Mouse (Mus musculus) G1E-ER4 (cell line): ENCODE results near the gene 9430097D07Rik. TPM values are rescaled to one million over a fixed set of nuclear protein-coding genes. Genes with fewer than 3 reads are reported as not detected.
A peak's percentile ranks its signal among the peaks of the same experiment; 100 is the strongest.

Source experiments
- GATA1 ChIP-seq: IDR thresholded peaks from one replicate; pipeline ENCODE4 v1.8.0; 2012; ENCODE audit warnings: low read length, inconsistent platforms
- polyA plus RNA-seq: library from polyadenylated mRNA; stranded (reverse); fragments of >175 nt; gene quantifications from 2 replicates; pipeline ENCODE4 v1.2.3, GENCODE M21; 2012

9430097D07Rik gene
- polyA plus RNA-seq, 1 experiment = not detected

GRCm38 (mm10) chr2:32534733-32535471 lies 40.6 kb downstream of the 9430097D07Rik start, which contains the start of gene Fam102a:
Gene Fam102a (plus strand): TSS chr2:32535332.
- no peak for TF ChIP-seq GATA1

- peak; percentile 55 for TF ChIP-seq GATA1
Observed at GRCm38 (mm10) chr2:32534061-32534732, 41.3 kb downstream of the 9430097D07Rik start.

GRCm38 (mm10) chr2:32533163-32533562 lies 42.3 kb downstream of the 9430097D07Rik start:
- TF ChIP-seq GATA1 = no peak

GRCm38 (mm10) chr2:32530479-32530878 lies 45.0 kb downstream of the 9430097D07Rik start:
- TF ChIP-seq GATA1 = no peak

- no peak for TF ChIP-seq GATA1
Observed at GRCm38 (mm10) chr2:32528326-32528725, 47.2 kb downstream of the 9430097D07Rik start.

- no peak for TF ChIP-seq GATA1
Observed at GRCm38 (mm10) chr2:32527468-32527966, 48.0 kb downstream of the 9430097D07Rik start.

- TF ChIP-seq GATA1 = no peak
Observed at GRCm38 (mm10) chr2:32525816-32526215, 49.7 kb downstream of the 9430097D07Rik start.

- TF ChIP-seq GATA1 = no peak
Observed at GRCm38 (mm10) chr2:32524536-32525031, 50.9 kb downstream of the 9430097D07Rik start.

Other genes starting within 250 kb of the 9430097D07Rik start
- gene Ciz1, start 223.4 kb downstream of the 9430097D07Rik start, polyA plus RNA-seq = 342 and 353 TPM in 2 replicates
- gene Dnm1, start 222.3 kb downstream of the 9430097D07Rik start, polyA plus RNA-seq = 0.04 and 0.13 TPM in 2 replicates
- 68.1 and 99.6 TPM in 2 replicates for gene 1110008P14Rik, start 193.7 kb downstream of the 9430097D07Rik start, polyA plus RNA-seq
- gene Lcn2, start 187.4 kb downstream of the 9430097D07Rik start, polyA plus RNA-seq = not detected in 2 replicates
- 8.1 and 10.6 TPM in 2 replicates for gene Ptges2, start 179.8 kb downstream of the 9430097D07Rik start, polyA plus RNA-seq
- gene Naif1, start 125.2 kb downstream of the 9430097D07Rik start, polyA plus RNA-seq = 8.4 and 10.4 TPM in 2 replicates
- gene Slc25a25, start 124.2 kb downstream of the 9430097D07Rik start, polyA plus RNA-seq = 10.0 and 11.7 TPM in 2 replicates
- gene Fam102a, start 40.4 kb downstream of the 9430097D07Rik start, polyA plus RNA-seq = 11.4 and 12.0 TPM in 2 replicates
- 7.4 and 8.5 TPM in 2 replicates for gene Dpm2, start 4.8 kb downstream of the 9430097D07Rik start, polyA plus RNA-seq
- 0.36 TPM in 1 of 2 replicates, not detected in the other for gene Pip5kl1, start 887 bp downstream of the 9430097D07Rik start, polyA plus RNA-seq
- gene St6galnac4, start 11.4 kb upstream of the 9430097D07Rik start, polyA plus RNA-seq = 25.5 and 29.4 TPM in 2 replicates
- 47.5 and 58.6 TPM in 2 replicates for gene St6galnac6, start 24.0 kb upstream of the 9430097D07Rik start, polyA plus RNA-seq
- 0.63 and 0.94 TPM in 2 replicates for gene Ak1, start 46.1 kb upstream of the 9430097D07Rik start, polyA plus RNA-seq
- gene Eng, start 70.9 kb upstream of the 9430097D07Rik start, polyA plus RNA-seq = 0.31 and 0.61 TPM in 2 replicates
- gene Fpgs, start 128.5 kb upstream of the 9430097D07Rik start, polyA plus RNA-seq = 116 and 172 TPM in 2 replicates
- 76.1 and 131 TPM in 2 replicates for gene Cdk9, start 137.4 kb upstream of the 9430097D07Rik start, polyA plus RNA-seq
- not detected in 2 replicates for gene Sh2d3c, start 145.4 kb upstream of the 9430097D07Rik start, polyA plus RNA-seq
- not detected in 2 replicates for gene 6330409D20Rik, start 165.3 kb upstream of the 9430097D07Rik start, polyA plus RNA-seq
- 37.0 and 41.8 TPM in 2 replicates for gene Tor2a, start 181.6 kb upstream of the 9430097D07Rik start, polyA plus RNA-seq
- 0.02 TPM in 1 of 2 replicates, not detected in the other for gene Ttc16, start 199.9 kb upstream of the 9430097D07Rik start, polyA plus RNA-seq
- gene Ptrh1, start 200.1 kb upstream of the 9430097D07Rik start, polyA plus RNA-seq = 5.8 and 7.0 TPM in 2 replicates
- gene Cfap157, start 208.7 kb upstream of the 9430097D07Rik start, polyA plus RNA-seq = not detected in 2 replicates